Mouse (Mus musculus) myocyte (in vitro differentiated cells): Measurements from ENCODE around the gene Pard6b. TPM values are rescaled to one million over a fixed set of nuclear protein-coding genes. Genes with fewer than 3 reads are reported as not detected.

Source experiments
- H3K27me3 ChIP-seq: one replicate; pipeline ENCODE4 v1.6.1; 2011; ENCODE audit not compliant: control insufficient read depth, insufficient read depth, insufficient read length
- H3K36me3 ChIP-seq: one replicate; pipeline ENCODE4 v1.6.1; 2011; ENCODE audit not compliant: control insufficient read depth, insufficient read depth
- H3K4me2 ChIP-seq: one replicate; pipeline ENCODE4 v1.6.1; 2011; ENCODE audit warnings: low read depth, control low read depth
- H3K4me3 ChIP-seq: one replicate; pipeline ENCODE4 v1.5.1; 2011; ENCODE audit warnings: mild to moderate bottlenecking, control low read depth, moderate library complexity
- H3K79me2 ChIP-seq: one replicate; pipeline ENCODE4 v1.6.1; 2011; ENCODE audit not compliant: control insufficient read depth, insufficient read depth
- H3ac ChIP-seq: one replicate; pipeline ENCODE4 v1.6.1; 2011; ENCODE audit not compliant: control insufficient read depth, insufficient read length
- CEBPB ChIP-seq: IDR thresholded peaks from 2 replicates; pipeline ENCODE4 v1.6.1; 2011; ENCODE audit warnings: mild to moderate bottlenecking, moderate library complexity; ENCODE audit not compliant: poor library complexity, insufficient read depth, severe bottlenecking
- E2F4 ChIP-seq: IDR thresholded peaks from one replicate; pipeline ENCODE4 v1.6.1; 2011; ENCODE audit warnings: mild to moderate bottlenecking, control low read depth, moderate library complexity; ENCODE audit not compliant: insufficient read depth
- MAX ChIP-seq: IDR thresholded peaks from one replicate; pipeline ENCODE4 v1.6.1; 2011; ENCODE audit warnings: low read depth, mild to moderate bottlenecking, control low read depth
- MYOD1 ChIP-seq, 3 experiments: IDR thresholded peaks; one replicate each; pipeline ENCODE4 v1.6.1; 2011; ENCODE audit warnings: control low read depth in 2 of 3, low read depth in 2 of 3, mild to moderate bottlenecking in 2 of 3, moderate library complexity in 1 of 3; ENCODE audit not compliant: insufficient read length in 2 of 3, control insufficient read depth in 1 of 3
- MYOG ChIP-seq, 3 experiments: IDR thresholded peaks; one replicate each; pipeline ENCODE4 v1.6.1; 2011; ENCODE audit warnings: control low read depth in 2 of 3, low read depth in 2 of 3, mild to moderate bottlenecking in 2 of 3; ENCODE audit not compliant: insufficient read length in 2 of 3, control insufficient read depth in 1 of 3, insufficient read depth in 1 of 3
- POLR2A ChIP-seq: IDR thresholded peaks from one replicate; pipeline ENCODE4 v1.6.1; 2011; ENCODE audit warnings: low read depth, mild to moderate bottlenecking, control low read depth, moderate library complexity; ENCODE audit not compliant: insufficient read length
- POLR2AphosphoS2 ChIP-seq: IDR thresholded peaks from one replicate; pipeline ENCODE4 v1.6.1; 2011; ENCODE audit warnings: low read depth, control low read depth; ENCODE audit not compliant: insufficient read length
- REST ChIP-seq: IDR thresholded peaks from one replicate; pipeline ENCODE4 v1.6.1; 2011; ENCODE audit warnings: mild to moderate bottlenecking, control low read depth, moderate library complexity; ENCODE audit not compliant: insufficient read depth, insufficient read length
- SRF ChIP-seq: IDR thresholded peaks from one replicate; pipeline ENCODE4 v1.6.1; 2011; ENCODE audit warnings: low read depth; ENCODE audit not compliant: control insufficient read depth, insufficient read length
- TCF12 ChIP-seq: IDR thresholded peaks from one replicate; pipeline ENCODE4 v1.6.1; 2011; ENCODE audit warnings: mild to moderate bottlenecking, control low read depth; ENCODE audit not compliant: poor library complexity, insufficient read depth, severe bottlenecking
- TCF3 ChIP-seq: IDR thresholded peaks from one replicate; pipeline ENCODE4 v1.6.1; 2011; ENCODE audit warnings: low read depth, control low read depth; ENCODE audit not compliant: insufficient read length
- USF1 ChIP-seq: IDR thresholded peaks from one replicate; pipeline ENCODE4 v1.6.1; 2011; ENCODE audit warnings: low read depth, mild to moderate bottlenecking, control low read depth, moderate library complexity
- polyA plus RNA-seq: library from polyadenylated mRNA; unstranded; fragments of >200 nt; fragmentation: generic; extraction: Trizol; gene quantifications from one replicate; pipeline ENCODE4 v1.2.1, GENCODE M21; 2012; ENCODE audit warnings: missing spikeins

The Pard6b gene
- polyA plus RNA-seq, 1 experiment = 0.11 TPM

DNA sequence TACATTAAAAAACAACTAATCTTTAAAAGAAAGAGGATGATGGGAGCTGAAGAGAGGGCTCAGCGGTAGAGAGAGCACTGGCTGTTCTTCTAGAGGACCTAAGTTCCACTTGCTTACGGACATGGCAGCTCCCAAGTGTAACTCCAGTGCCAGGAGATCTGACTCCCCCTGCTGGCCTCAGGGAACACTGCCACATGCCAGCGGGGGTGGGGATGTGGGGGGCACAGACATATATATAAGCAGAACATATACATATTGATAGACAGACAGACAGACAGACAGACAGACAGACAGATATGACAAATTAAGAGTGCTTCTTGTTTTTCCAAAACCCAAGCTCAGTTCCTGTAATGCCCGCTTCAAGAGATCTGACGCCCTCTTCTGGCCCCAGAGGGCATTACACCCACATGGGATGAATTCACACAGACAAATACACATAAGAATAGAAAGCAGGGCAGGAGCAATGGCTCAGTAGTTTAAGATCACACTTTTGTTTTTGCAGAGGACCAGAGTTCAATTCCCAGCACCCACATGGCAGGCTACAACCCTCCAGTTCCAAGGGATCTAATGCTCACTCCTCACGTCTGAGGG lies 21.5 kb upstream of the Pard6b start:
- Histone ChIP-seq H3K27me3 (no peaks in the 10 kb centered on the region), H3ac (no peak overlapping the region), H3K4me2 (peak overlapping the region; percentile 24), H3K36me3 (no peaks in the 10 kb centered on the region), H3K79me2 (no peaks in the 10 kb centered on the region), H3K4me3 (no peak overlapping the region)
- TF ChIP-seq SRF = no peak
- TF ChIP-seq POLR2A = no peak
- TF ChIP-seq USF1 = no peak

- Histone ChIP-seq H3K4me2 (no peak overlapping the region), H3ac (no peak overlapping the region), H3K36me3 (no peaks in the 10 kb centered on the region), H3K27me3 (no peaks in the 10 kb centered on the region), H3K4me3 (no peak overlapping the region), H3K79me2 (no peaks in the 10 kb centered on the region)
- TF ChIP-seq POLR2AphosphoS2 (no peak), USF1 (no peak), MYOD1 (IDR thresholded peaks at IDR 0.05; ENCODE audit: control insufficient read depth in 1 of 3, insufficient read length in 2 of 3, low read depth in 2 of 3) (no peak), REST (no peak), TCF3 (no peak), CEBPB (no peak), MYOG (IDR thresholded peaks at IDR 0.05; ENCODE audit: control insufficient read depth in 1 of 3, insufficient read depth in 1 of 3, insufficient read length in 2 of 3, low read depth in 2 of 3) (no peak), E2F4 (no peak)
These were observed 17.1 kb upstream of the Pard6b start for GRCm38 (mm10) chr2:168063712-168064111.

GRCm38 (mm10) chr2:168065511-168065910 lies 15.3 kb upstream of the Pard6b start:
- H3K36me3 ChIP-seq = no peaks in the 10 kb centered on the region
- no peaks in the 10 kb centered on the region for H3K27me3 ChIP-seq
- no peak overlapping the region for H3K4me3 ChIP-seq
- no peaks in the 10 kb centered on the region for H3K79me2 ChIP-seq
- TF ChIP-seq E2F4 = no peak
- no peak for TF ChIP-seq MAX
- no peak for TF ChIP-seq MYOG (IDR thresholded peaks at IDR 0.05; ENCODE audit: control insufficient read depth in 1 of 3, insufficient read depth in 1 of 3, insufficient read length in 2 of 3, low read depth in 2 of 3)
- no peak for TF ChIP-seq POLR2AphosphoS2
- no peak for TF ChIP-seq USF1
- no peak for TF ChIP-seq CEBPB
- TF ChIP-seq TCF3 = no peak
- no peak for TF ChIP-seq SRF
- no peak overlapping the region for H3K4me2 ChIP-seq
- H3ac ChIP-seq = no peak overlapping the region

DNA sequence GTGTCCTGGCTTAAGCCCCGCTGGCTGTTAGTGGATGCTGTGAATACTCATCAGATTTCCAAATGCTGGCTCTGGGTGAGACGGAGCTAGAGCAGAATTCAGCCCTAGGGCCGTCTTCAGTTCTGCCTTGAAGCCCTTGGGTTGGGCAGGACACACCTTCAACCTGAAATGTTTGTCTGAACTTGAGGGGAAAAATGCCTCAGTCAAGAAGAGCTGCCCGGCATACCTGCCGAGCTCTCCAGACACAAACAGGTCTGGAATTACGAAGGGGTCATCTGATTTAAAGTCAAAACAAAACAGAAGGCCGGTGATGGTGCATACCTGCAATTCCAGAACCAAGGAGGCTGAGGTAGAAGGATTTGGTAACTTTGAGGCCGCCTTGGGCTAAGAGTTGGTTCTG lies 14.0 kb upstream of the Pard6b start:
- Histone ChIP-seq H3K36me3 (no peaks in the 10 kb centered on the region), H3K4me3 (no peak overlapping the region), H3K27me3 (no peaks in the 10 kb centered on the region), H3ac (no peak overlapping the region), H3K79me2 (no peaks in the 10 kb centered on the region), H3K4me2 (no peak overlapping the region)
- TF ChIP-seq MYOG (IDR thresholded peaks at IDR 0.05; ENCODE audit: control insufficient read depth in 1 of 3, insufficient read depth in 1 of 3, insufficient read length in 2 of 3, low read depth in 2 of 3) = no peak
- TF ChIP-seq SRF = no peak

- no peak overlapping the region for H3K4me2 ChIP-seq
- no peak overlapping the region for H3K4me3 ChIP-seq
- no peak for TF ChIP-seq POLR2AphosphoS2
- no peak for TF ChIP-seq E2F4
- TF ChIP-seq MAX = no peak
- TF ChIP-seq POLR2A = no peak
- no peak for TF ChIP-seq TCF12
- no peak for TF ChIP-seq CEBPB
- no peak for TF ChIP-seq MYOD1 (IDR thresholded peaks at IDR 0.05; ENCODE audit: control insufficient read depth in 1 of 3, insufficient read length in 2 of 3, low read depth in 2 of 3)
- TF ChIP-seq SRF = no peak
- TF ChIP-seq USF1 = no peak
- no peak for TF ChIP-seq TCF3
- TF ChIP-seq REST = no peak
- TF ChIP-seq MYOG (IDR thresholded peaks at IDR 0.05; ENCODE audit: control insufficient read depth in 1 of 3, insufficient read depth in 1 of 3, insufficient read length in 2 of 3, low read depth in 2 of 3) = no peak
- H3ac ChIP-seq = no peak overlapping the region
- no peaks in the 10 kb centered on the region for H3K36me3 ChIP-seq
- H3K27me3 ChIP-seq = no peaks in the 10 kb centered on the region
- H3K79me2 ChIP-seq = no peaks in the 10 kb centered on the region
These were observed 10.4 kb upstream of the Pard6b start for GRCm38 (mm10) chr2:168070425-168070824.
